Mouse (Mus musculus) ovary, adult 18-20 months (tissue): ENCODE results near the gene Gm37240.

Experiments used
- DNase-seq: peaks from one replicate; pipeline ENCODE4 v3.0.0; 2022; ENCODE audit warnings: low spot score, mixed read lengths

The Gm37240 gene

GRCm38 (mm10) chr3:85339269-85339820 is 548.0 kb downstream of the Gm37240 start:
- DNase-seq = no peak

GRCm38 (mm10) chr3:85338755-85339095 is 548.6 kb downstream of the Gm37240 start:
- DNase-seq = no peak

- no peak for DNase-seq
Observed at GRCm38 (mm10) chr3:85337881-85338754, 549.2 kb downstream of the Gm37240 start.

GRCm38 (mm10) chr3:85335517-85335916 is 551.8 kb downstream of the Gm37240 start:
- no peak for DNase-seq

GRCm38 (mm10) chr3:85332276-85332675 is 555.0 kb downstream of the Gm37240 start:
- DNase-seq = no peak

- DNase-seq = no peak
Observed at GRCm38 (mm10) chr3:85318256-85318655, 569.1 kb downstream of the Gm37240 start.

GRCm38 (mm10) chr3:85317306-85317705 is 570.0 kb downstream of the Gm37240 start:
- DNase-seq = no peak

- no peak for DNase-seq
Observed at GRCm38 (mm10) chr3:85314961-85315360, 572.4 kb downstream of the Gm37240 start.

GRCm38 (mm10) chr3:85313646-85314255 is 573.6 kb downstream of the Gm37240 start:
- no peak for DNase-seq

GRCm38 (mm10) chr3:85311176-85311575 is 576.1 kb downstream of the Gm37240 start:
- DNase-seq = no peak

GRCm38 (mm10) chr3:85310401-85310989 is 576.8 kb downstream of the Gm37240 start:
- no peak for DNase-seq

- no peak for DNase-seq
Observed at GRCm38 (mm10) chr3:85309168-85309567, 578.1 kb downstream of the Gm37240 start.

- no peak for DNase-seq
Observed at GRCm38 (mm10) chr3:85308706-85309105, 578.6 kb downstream of the Gm37240 start.

- DNase-seq = no peak
Observed at GRCm38 (mm10) chr3:85301851-85302250, 585.5 kb downstream of the Gm37240 start.

- no peak for DNase-seq
Observed at GRCm38 (mm10) chr3:85301336-85301735, 586.0 kb downstream of the Gm37240 start.

- DNase-seq = no peak
Observed at GRCm38 (mm10) chr3:85299649-85300550, 587.4 kb downstream of the Gm37240 start.

- no peak for DNase-seq
Observed at GRCm38 (mm10) chr3:85295229-85295628, 592.1 kb downstream of the Gm37240 start.

GRCm38 (mm10) chr3:85287627-85288026 is 599.7 kb downstream of the Gm37240 start:
- DNase-seq = no peak

- no peak for DNase-seq
Observed at GRCm38 (mm10) chr3:85284483-85284882, 602.8 kb downstream of the Gm37240 start.

GRCm38 (mm10) chr3:85282816-85283215 is 604.5 kb downstream of the Gm37240 start:
- no peak for DNase-seq

- DNase-seq = no peak
Observed at GRCm38 (mm10) chr3:85275075-85275474, 612.2 kb downstream of the Gm37240 start.

- no peak for DNase-seq
Observed at GRCm38 (mm10) chr3:85271491-85271890, 615.8 kb downstream of the Gm37240 start.
